In the genomic region with DNA sequence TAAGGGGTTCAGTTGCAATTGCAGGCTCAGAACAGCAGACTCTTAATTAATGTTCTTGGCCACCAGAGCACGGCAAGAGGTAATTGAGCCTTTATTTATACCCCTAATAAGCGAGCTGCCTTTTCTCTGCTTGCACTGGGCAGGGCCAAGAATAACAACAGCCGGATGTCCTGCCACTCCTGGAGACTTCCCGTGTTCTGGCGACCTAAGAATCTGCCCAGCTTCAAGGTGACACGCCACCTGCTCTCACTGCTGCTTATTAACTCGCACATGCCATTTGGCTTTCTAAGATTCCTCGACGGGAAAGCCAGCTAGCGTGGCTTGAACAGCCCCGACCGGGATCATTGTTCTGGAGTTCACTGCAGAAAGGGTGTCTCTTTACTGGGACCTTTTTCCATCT, we compare ENCODE assay signal across 8 mouse cellular contexts. TPM values are rescaled to one million over a fixed set of nuclear protein-coding genes. Genes with fewer than 3 reads are reported as not detected.
DNase-seq lines count a peak whose midpoint lies in the region; ATAC-seq lines count a peak whose summit lies in the region.

No protein-coding gene starts in this region.

- intact Hi-C loops in left cerebral cortex, postnatal 14 days (cut with DNase I), result loop anchor here (5.0 kb wide), 3 partner anchors 128 to 343 kb away; partner anchors contain the start of gene Bcar3

- no peak for ATAC-seq in forebrain, embryonic 12.5 days (ENCODE audit: low FRiP score)
- no peak for ATAC-seq in forebrain, embryonic 16.5 days

- peak overlapping the region; percentile 9; the same call in 1 of the 2 replicates for H3K4me2 ChIP-seq in forebrain, embryonic 12.5 days
- no peak overlapping the region for H3K4me2 ChIP-seq in forebrain, embryonic 16.5 days (ENCODE audit: low read length)

- peak; percentile 47 to 85 for DNase-seq in heart, adult 18-20 months
- peak; percentile 75 for DNase-seq in kidney, adult 9 months
- DNase-seq in neural tube, embryonic 10.5 days (ENCODE audit: extremely low spot score, low spot score), result peak; percentile 17
- no peak for DNase-seq in cerebellum, adult 9-10 months
- DNase-seq in left cerebral cortex, postnatal 14 days (ENCODE audit: low spot score in 2 of 2), result no peak
- no peak for DNase-seq in frontal cortex, postnatal 10 days (ENCODE audit: low spot score in 2 of 2)

- H3K4me1 ChIP-seq in forebrain, embryonic 12.5 days, result peaks cover 6% of the 10 kb centered on the region
- H3K4me1 ChIP-seq in forebrain, embryonic 16.5 days (replicated peaks; ENCODE audit: control insufficient read depth, insufficient read depth, low read length), result peaks cover 3% of the 10 kb centered on the region; the same call in 1 of the 2 replicates

- no peaks in the 10 kb centered on the region for H3K36me3 ChIP-seq in forebrain, embryonic 12.5 days (replicated peaks)
- no peaks in the 10 kb centered on the region for H3K36me3 ChIP-seq in forebrain, embryonic 16.5 days (ENCODE audit: control insufficient read depth, insufficient read depth)

- H3K9me3 ChIP-seq in forebrain, embryonic 12.5 days, result no peaks in the 10 kb centered on the region
- no peaks in the 10 kb centered on the region for H3K9me3 ChIP-seq in forebrain, embryonic 16.5 days (ENCODE audit: control insufficient read depth, low read length)

- 7% methylated on average over 12 of the region's 12 CpGs for WGBS in forebrain, embryonic 12.5 days
- 3% methylated on average over 12 of the region's 12 CpGs for WGBS in forebrain, embryonic 16.5 days

- H3K27me3 ChIP-seq in forebrain, embryonic 12.5 days, result no peaks in the 10 kb centered on the region
- H3K27me3 ChIP-seq in forebrain, embryonic 16.5 days (replicated peaks; ENCODE audit: control insufficient read depth, insufficient read depth, low read length), result no peaks in the 10 kb centered on the region; the same call in 1 of the 2 replicates

- no peak overlapping the region for H3K27ac ChIP-seq in forebrain, embryonic 12.5 days
- no peak overlapping the region for H3K27ac ChIP-seq in forebrain, embryonic 16.5 days (ENCODE audit: low read length)

- no peak overlapping the region for H3K9ac ChIP-seq in forebrain, embryonic 12.5 days
- H3K9ac ChIP-seq in forebrain, embryonic 16.5 days (replicated peaks; ENCODE audit: low read depth, low read length), result no peak overlapping the region

- H3K4me3 ChIP-seq in forebrain, embryonic 12.5 days (replicated peaks), result no peak overlapping the region
- no peak overlapping the region for H3K4me3 ChIP-seq in forebrain, embryonic 16.5 days (replicated peaks; ENCODE audit: low read length)

RNA-seq across cellular contexts. Expression of gene Fnbp1l, which starts 15.7 kb away (rescaled TPM):
- 133 and 146 TPM in 2 replicates for polyA plus RNA-seq in forebrain, embryonic 12.5 days (2016; fragmentation: Nextera tagmentation; extraction: Ambion mirVana)
- 269 and 295 TPM in 2 replicates for polyA plus RNA-seq in forebrain, embryonic 16.5 days (2015; fragmentation: Nextera tagmentation; extraction: Ambion mirVana)
- 10 to 100 TPM; 16.4 to 16.8 TPM for total RNA-seq in heart, adult 18-20 months (2021)
- 100 to 1,000 TPM; 157 to 162 TPM for total RNA-seq in left cerebral cortex, postnatal 14 days (2021)

Comparison
In these comparisons a context has a peak if more than half of its experiments do, and no peak if none do; other contexts are left out.
1. DNase-seq: peak in heart, adult 18-20 months (2 of 2), kidney, adult 9 months (single experiment) and neural tube, embryonic 10.5 days (single experiment); none in cerebellum, adult 9-10 months (single experiment), left cerebral cortex, postnatal 14 days (0 of 2) and frontal cortex, postnatal 10 days (0 of 2).
2. RNA of gene Fnbp1l, which starts 15.7 kb away (total RNA-seq): 157 to 162 TPM in left cerebral cortex, postnatal 14 days; 16.4 to 16.8 TPM in heart, adult 18-20 months; every median in the first group is over 4 times any median in the second.